In the genomic region with DNA sequence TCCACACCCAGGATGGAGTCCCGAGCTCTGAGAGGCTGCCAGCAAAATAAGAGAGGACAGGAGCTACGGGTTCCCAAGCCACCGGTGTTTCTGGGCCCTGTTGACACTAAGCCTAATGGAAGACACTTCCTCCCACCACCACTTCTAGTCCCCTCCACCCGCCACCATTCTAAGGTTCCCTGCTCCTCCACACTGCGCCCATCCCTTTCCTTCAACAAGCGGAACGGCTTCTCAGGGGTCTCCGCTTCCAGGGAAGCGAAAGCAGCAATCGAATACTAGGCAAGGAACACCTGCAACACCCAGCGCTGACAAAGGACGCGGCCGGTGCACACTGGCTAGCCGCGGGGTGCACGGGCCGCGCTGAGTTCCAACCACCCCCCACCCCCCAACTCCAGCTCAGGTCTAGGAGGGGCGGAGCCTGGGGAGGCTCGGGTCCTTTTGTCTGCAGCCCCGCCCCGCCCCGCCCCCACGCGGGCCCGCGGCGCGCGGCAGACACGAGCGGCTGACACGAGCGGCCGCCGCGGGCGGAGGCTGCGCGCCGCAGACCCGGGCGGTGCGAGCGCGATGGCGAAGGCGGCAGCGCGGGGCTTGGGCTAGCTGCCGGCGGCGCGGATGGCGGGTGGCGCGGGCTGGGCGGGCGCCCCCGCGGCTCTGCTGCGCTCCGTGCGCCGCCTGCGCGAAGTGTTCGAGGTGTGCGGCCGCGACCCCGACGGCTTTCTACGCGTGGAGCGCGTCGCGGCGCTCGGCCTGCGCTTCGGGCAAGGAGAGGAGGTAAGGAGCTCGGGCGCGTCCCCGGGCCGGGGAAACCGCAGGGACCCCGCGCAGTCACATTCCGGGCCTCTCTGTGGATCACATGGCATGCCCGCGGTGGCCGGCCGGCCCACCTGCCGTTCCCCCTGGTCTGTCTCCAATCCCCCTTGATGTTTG, we compare ENCODE assay signal across 8 mouse cellular contexts. TPM values are rescaled to one million over a fixed set of nuclear protein-coding genes. Genes with fewer than 3 reads are reported as not detected.
DNase-seq lines count a peak whose midpoint lies in the region; ATAC-seq lines count a peak whose summit lies in the region.

A gene (plus strand): TSS at position 549 of the 927 bp plus-strand sequence.

- H3K27ac ChIP-seq in heart, embryonic 13.5 days (replicated peaks): no peak within 1 kb of the TSS
- H3K27ac ChIP-seq in embryonic facial prominence, embryonic 11.5 days (replicated peaks; ENCODE audit: low read depth, low read length): no peak within 1 kb of the TSS
- H3K27ac ChIP-seq in intestine, embryonic 14.5 days (ENCODE audit: low read depth): no peak within 1 kb of the TSS
- H3K27ac ChIP-seq in liver, embryonic 12.5 days: no peak within 1 kb of the TSS

- no peak for DNase-seq in heart, adult 9 months (ENCODE audit: low spot score in 2 of 2)
- peak; percentile 27 for DNase-seq in adrenal gland, adult 2 months
- peak; percentile 64 for DNase-seq in embryonic facial prominence, embryonic 11.5 days (ENCODE audit: low spot score)
- no peak for DNase-seq in intestine, embryonic 14.5 days (ENCODE audit: low spot score)
- DNase-seq in right cerebral cortex, postnatal 14 days: peak; percentile 57
- no peak for DNase-seq in urinary bladder, postnatal 10 days (ENCODE audit: low spot score)

- peaks cover 14% of the 10 kb centered on the region for H3K4me1 ChIP-seq in heart, embryonic 13.5 days
- no peaks in the 10 kb centered on the region for H3K4me1 ChIP-seq in embryonic facial prominence, embryonic 11.5 days (ENCODE audit: control insufficient read depth, insufficient read depth, low read length)
- H3K4me1 ChIP-seq in intestine, embryonic 14.5 days (replicated peaks; ENCODE audit: control insufficient read depth, insufficient read depth, low read length): peaks cover 6% of the 10 kb centered on the region; the same call in 1 of the 2 replicates
- H3K4me1 ChIP-seq in liver, embryonic 12.5 days: peaks cover 12% of the 10 kb centered on the region

- H3K36me3 ChIP-seq in heart, embryonic 13.5 days: no peaks in the 10 kb centered on the region
- H3K36me3 ChIP-seq in embryonic facial prominence, embryonic 11.5 days (replicated peaks; ENCODE audit: control insufficient read depth, insufficient read depth, low read depth, low read length): no peaks in the 10 kb centered on the region
- no peaks in the 10 kb centered on the region for H3K36me3 ChIP-seq in intestine, embryonic 14.5 days (ENCODE audit: control insufficient read depth, insufficient read depth, low read length)
- H3K36me3 ChIP-seq in liver, embryonic 12.5 days: no peaks in the 10 kb centered on the region

- no peaks in the 10 kb centered on the region for H3K9me3 ChIP-seq in heart, embryonic 13.5 days
- no peaks in the 10 kb centered on the region for H3K9me3 ChIP-seq in embryonic facial prominence, embryonic 11.5 days (replicated peaks; ENCODE audit: control insufficient read depth, low read length)
- no peaks in the 10 kb centered on the region for H3K9me3 ChIP-seq in intestine, embryonic 14.5 days (ENCODE audit: control insufficient read depth, low read length)
- no peaks in the 10 kb centered on the region for H3K9me3 ChIP-seq in liver, embryonic 12.5 days (replicated peaks)

- peak within 1 kb of the TSS; percentile 73 for H3K9ac ChIP-seq in heart, embryonic 13.5 days
- peak within 1 kb of the TSS; percentile 70 for H3K9ac ChIP-seq in embryonic facial prominence, embryonic 11.5 days (replicated peaks; ENCODE audit: low read length)
- H3K9ac ChIP-seq in intestine, embryonic 14.5 days (ENCODE audit: low read length): 0 out of 2 replicates have a peak within 1 kb of the TSS, but pooled peaks have one; percentile 36
- H3K9ac ChIP-seq in liver, embryonic 12.5 days: 0 out of 2 replicates have a peak within 1 kb of the TSS, but pooled peaks have one; percentile 13

- peak within 1 kb of the TSS; percentile 94 for H3K4me2 ChIP-seq in heart, embryonic 13.5 days
- H3K4me2 ChIP-seq in embryonic facial prominence, embryonic 11.5 days (ENCODE audit: low read depth, low read length): peak within 1 kb of the TSS; percentile 93
- H3K4me2 ChIP-seq in intestine, embryonic 14.5 days (ENCODE audit: low read length): peak within 1 kb of the TSS; percentile 95
- H3K4me2 ChIP-seq in liver, embryonic 12.5 days: peak within 1 kb of the TSS; percentile 67

- H3K27me3 ChIP-seq in heart, embryonic 13.5 days (replicated peaks): peaks cover 85% of the 10 kb centered on the region
- peaks cover 27% of the 10 kb centered on the region for H3K27me3 ChIP-seq in embryonic facial prominence, embryonic 11.5 days (ENCODE audit: control insufficient read depth, insufficient read depth, low read length)
- H3K27me3 ChIP-seq in intestine, embryonic 14.5 days (replicated peaks; ENCODE audit: control insufficient read depth, insufficient read depth, low read length): peaks cover 50% of the 10 kb centered on the region
- H3K27me3 ChIP-seq in liver, embryonic 12.5 days (replicated peaks): peaks cover 94% of the 10 kb centered on the region

- 2% methylated on average over 62 of the region's 98 CpGs for WGBS in heart, embryonic 13.5 days
- WGBS in embryonic facial prominence, embryonic 11.5 days: 1% methylated on average over 69 of the region's 98 CpGs
- 2% methylated on average over 81 of the region's 98 CpGs for WGBS in intestine, embryonic 14.5 days
- WGBS in liver, embryonic 12.5 days (ENCODE audit: insufficient replicate concordance): 2% methylated on average over 83 of the region's 98 CpGs

- no peak for ATAC-seq in heart, embryonic 13.5 days (ENCODE audit: extremely low read depth, insufficient number of reproducible peaks, low FRiP score, low TSS enrichment)
- ATAC-seq in embryonic facial prominence, embryonic 11.5 days (replicated peaks; ENCODE audit: insufficient number of reproducible peaks, low FRiP score, low TSS enrichment, low read depth): 0 out of 2 replicates have a peak, but pooled peaks have one; percentile 21
- ATAC-seq in intestine, embryonic 14.5 days (replicated peaks; ENCODE audit: low FRiP score, low TSS enrichment, low read depth): peak; percentile 47
- ATAC-seq in liver, embryonic 12.5 days: no peak

- H3K4me3 ChIP-seq in heart, embryonic 13.5 days: peak within 1 kb of the TSS; percentile 62
- H3K4me3 ChIP-seq in embryonic facial prominence, embryonic 11.5 days (ENCODE audit: low read depth, low read length): peak within 1 kb of the TSS; percentile 62
- peak within 1 kb of the TSS; percentile 53 for H3K4me3 ChIP-seq in intestine, embryonic 14.5 days (ENCODE audit: low read depth, low read length)
- H3K4me3 ChIP-seq in liver, embryonic 12.5 days: peak within 1 kb of the TSS; percentile 55

RNA-seq across cellular contexts. Expression of the gene that starts here (rescaled TPM):
- polyA plus RNA-seq in heart, embryonic 13.5 days (2015; fragmentation: Nextera tagmentation; extraction: Ambion mirVana): 0.31 and 0.37 TPM in 2 replicates
- 1 to 10 TPM; 1.8 to 7.2 TPM for total RNA-seq in adrenal gland, adult 2 months (2021)
- 2.7 and 4.0 TPM in 2 replicates for polyA plus RNA-seq in adrenal gland, adult 2 months (2012; rRNA removed)
- polyA plus RNA-seq in embryonic facial prominence, embryonic 11.5 days (2014; fragmentation: Nextera tagmentation; extraction: Ambion mirVana): 9.2 and 9.8 TPM in 2 replicates
- polyA plus RNA-seq in intestine, embryonic 14.5 days (2014; fragmentation: Nextera tagmentation; extraction: Ambion mirVana): 1.5 TPM in 2 replicates
- polyA plus RNA-seq in liver, embryonic 12.5 days (2016; fragmentation: Nextera tagmentation; extraction: Ambion mirVana): 1.1 and 1.5 TPM in 2 replicates

Comparison
In these comparisons a context has a peak if more than half of its experiments do, and no peak if none do; other contexts are left out.
1. ATAC-seq: peak in embryonic facial prominence, embryonic 11.5 days (single experiment) and intestine, embryonic 14.5 days (single experiment); none in heart, embryonic 13.5 days (single experiment) and liver, embryonic 12.5 days (single experiment).
2. H3K9ac ChIP-seq: peak in every context shown above with its lines; median percentile 73 in heart, embryonic 13.5 days; 70 in embryonic facial prominence, embryonic 11.5 days; 36 in intestine, embryonic 14.5 days; 13 in liver, embryonic 12.5 days.
3. DNase-seq: peak in adrenal gland, adult 2 months (single experiment), embryonic facial prominence, embryonic 11.5 days (single experiment) and right cerebral cortex, postnatal 14 days (single experiment); none in heart, adult 9 months (0 of 2), intestine, embryonic 14.5 days (single experiment) and urinary bladder, postnatal 10 days (single experiment).
4. Peak in every context shown above with its lines, with median percentiles within 50 percentile points of each other: H3K4me2 ChIP-seq and H3K4me3 ChIP-seq.